Mouse (Mus musculus): ENCODE data around the gene Vapb. TPM values are rescaled to one million over a fixed set of nuclear protein-coding genes. Genes with fewer than 3 reads are reported as not detected.
A peak's percentile ranks its signal among the peaks of the same experiment; 100 is the strongest.

Gene Vapb
- total RNA-seq, 1 experiment from 2014 or later, result 61.6 TPM

DNA sequence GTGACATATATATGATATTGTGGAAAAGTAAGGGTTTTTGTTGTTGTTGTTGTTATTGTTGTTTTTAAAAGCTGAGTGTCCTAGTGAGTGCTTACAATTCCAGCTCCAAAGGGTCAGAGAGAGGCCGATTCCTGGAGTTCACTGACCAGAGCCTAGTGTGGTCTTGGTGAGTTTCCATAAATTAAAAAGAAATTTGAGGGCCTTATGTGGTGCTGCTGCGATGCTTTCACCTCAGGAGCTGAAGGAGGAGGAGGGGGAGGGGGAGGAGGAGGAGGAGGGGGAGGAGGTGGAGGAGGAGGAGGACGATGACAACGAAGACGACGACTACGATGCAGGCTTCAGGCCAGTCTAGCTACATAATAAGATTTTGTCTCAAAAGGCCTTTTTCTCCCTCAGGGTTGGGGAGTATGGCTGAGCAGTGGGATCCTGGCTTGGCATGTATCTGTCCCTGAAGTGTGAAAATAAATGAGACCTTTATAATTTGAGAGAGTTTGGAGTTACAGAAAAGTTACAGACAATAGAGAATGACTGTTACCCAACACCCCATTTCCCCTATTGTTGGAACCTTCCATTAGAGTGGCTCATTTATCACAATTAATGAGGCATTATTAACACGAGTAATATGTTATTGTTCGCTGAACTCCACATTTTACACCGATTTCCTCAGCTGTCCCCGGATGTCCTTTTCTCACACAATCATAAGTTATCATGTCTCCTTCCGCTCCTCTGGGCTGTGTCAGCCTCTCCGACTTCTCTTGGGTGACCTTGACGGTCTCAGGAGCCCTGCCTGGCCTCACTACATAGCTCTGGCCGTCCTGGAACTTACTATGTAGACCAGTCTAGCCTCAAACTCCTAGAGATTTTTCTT, 12.1 kb upstream of the Vapb start:
- no peak for ATAC-seq (replicated peaks in 1 of 2; ENCODE audit: insufficient read depth in 1 of 2, low FRiP score in 2 of 2, low TSS enrichment in 1 of 2, low read depth in 1 of 2, poor library complexity in 2 of 2, severe bottlenecking in 2 of 2)

DNA sequence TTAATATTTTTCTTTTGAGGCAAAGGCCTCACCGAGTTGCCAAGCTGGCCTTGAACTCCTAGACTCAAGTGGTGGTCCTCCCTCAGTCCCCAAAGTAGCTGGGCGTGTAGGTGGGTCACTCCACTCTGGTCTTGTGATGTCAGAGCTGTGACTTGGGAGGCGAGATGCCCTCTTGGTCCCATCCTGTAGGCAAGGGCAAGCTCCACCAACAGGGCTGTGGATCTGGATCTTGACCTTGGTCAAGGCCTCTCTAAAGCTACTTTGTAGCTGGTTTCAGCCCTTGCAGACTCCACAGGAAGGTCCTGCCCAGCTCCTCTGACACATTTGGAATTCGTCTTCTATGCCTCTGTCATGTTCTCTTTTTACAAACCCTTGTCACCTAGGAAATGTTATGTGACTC, 11.5 kb upstream of the Vapb start:
- ATAC-seq (replicated peaks in 1 of 2; ENCODE audit: insufficient read depth in 1 of 2, low FRiP score in 2 of 2, low TSS enrichment in 1 of 2, low read depth in 1 of 2, poor library complexity in 2 of 2, severe bottlenecking in 2 of 2), result no peak; a peak in 1 of 4 replicates

DNA sequence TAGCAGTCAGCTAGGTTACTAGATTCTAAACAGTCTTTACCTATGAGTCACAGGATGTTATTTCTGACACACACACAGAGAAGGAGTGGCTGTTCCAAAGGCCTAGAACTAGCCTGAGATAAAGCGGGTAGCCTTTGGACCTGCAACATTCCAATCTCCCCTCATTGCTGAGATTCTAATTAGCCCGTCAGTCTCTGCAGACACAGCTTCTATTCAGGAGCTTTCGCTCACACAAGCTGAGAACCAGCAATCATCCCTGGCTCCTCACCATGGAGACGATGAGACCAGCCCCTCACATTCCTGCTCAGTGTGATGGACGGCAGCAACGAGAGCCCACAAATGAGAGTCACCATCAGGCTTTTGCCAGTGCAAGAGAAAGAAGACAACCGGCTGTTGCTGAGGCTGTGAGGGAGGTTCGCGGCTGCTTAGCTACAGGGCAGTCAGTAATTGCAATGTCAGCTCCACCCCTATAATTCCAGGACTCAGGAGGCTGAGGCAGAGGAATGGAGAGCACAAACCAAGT, 6.8 kb upstream of the Vapb start:
- ATAC-seq (replicated peaks in 1 of 2; ENCODE audit: insufficient read depth in 1 of 2, low FRiP score in 2 of 2, low TSS enrichment in 1 of 2, low read depth in 1 of 2, poor library complexity in 2 of 2, severe bottlenecking in 2 of 2), result no peak

DNA sequence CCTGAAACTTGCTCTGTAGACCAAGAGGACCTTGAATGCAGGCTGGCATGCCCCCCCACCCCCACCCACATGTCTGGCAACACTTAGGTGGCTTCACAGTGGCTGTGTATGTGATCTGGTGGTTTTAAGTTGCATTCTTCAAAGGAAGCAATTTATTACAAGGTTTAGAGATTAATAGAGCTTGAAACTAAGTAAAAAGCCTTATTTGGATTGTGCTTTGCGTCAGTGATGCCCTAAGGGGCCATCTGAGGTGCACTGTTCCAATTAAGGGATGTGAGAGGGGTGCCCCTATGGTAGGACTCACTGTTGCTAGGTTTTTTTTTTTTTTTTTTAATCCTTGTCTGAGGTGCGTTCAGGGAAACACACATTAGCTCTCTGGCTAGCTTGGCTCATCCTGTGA, 2.9 kb upstream of the Vapb start:
- no peak for ATAC-seq (replicated peaks in 1 of 2; ENCODE audit: insufficient read depth in 1 of 2, low FRiP score in 2 of 2, low TSS enrichment in 1 of 2, low read depth in 1 of 2, poor library complexity in 2 of 2, severe bottlenecking in 2 of 2)

DNA sequence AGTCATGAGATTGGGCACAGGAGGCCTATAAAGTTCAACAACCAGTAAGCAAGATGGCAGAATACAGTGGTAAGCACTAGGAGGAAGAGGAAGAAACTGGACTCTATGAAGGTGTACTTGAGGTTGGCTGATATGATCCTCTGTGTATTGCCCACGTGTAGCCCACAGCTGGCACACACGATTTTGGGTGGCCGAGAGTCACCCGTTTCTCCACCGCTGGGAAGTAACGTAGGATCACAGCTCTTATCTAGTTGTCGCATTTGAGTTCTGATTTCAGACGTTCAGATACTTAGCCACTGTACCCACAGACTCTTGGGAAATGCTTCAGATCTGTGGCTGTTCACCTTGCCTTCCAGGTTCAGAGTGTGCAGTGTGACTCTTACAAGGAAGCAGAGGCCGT, 921 bp downstream of the Vapb start:
- peak in 1 of 2 experiments; percentile 9; a peak in 1 of 4 replicates for ATAC-seq (replicated peaks in 1 of 2; ENCODE audit: insufficient read depth in 1 of 2, low FRiP score in 2 of 2, low TSS enrichment in 1 of 2, low read depth in 1 of 2, poor library complexity in 2 of 2, severe bottlenecking in 2 of 2)

- ATAC-seq (replicated peaks in 1 of 2; ENCODE audit: insufficient read depth in 1 of 2, low FRiP score in 2 of 2, low TSS enrichment in 1 of 2, low read depth in 1 of 2, poor library complexity in 2 of 2, severe bottlenecking in 2 of 2), result no peak
Observed at GRCm38 (mm10) chr2:173739107-173739506, 1.8 kb downstream of the Vapb start.

- ATAC-seq (replicated peaks in 1 of 2; ENCODE audit: insufficient read depth in 1 of 2, low FRiP score in 2 of 2, low TSS enrichment in 1 of 2, low read depth in 1 of 2, poor library complexity in 2 of 2, severe bottlenecking in 2 of 2), result no peak
Observed at GRCm38 (mm10) chr2:173742090-173742489, 4.8 kb downstream of the Vapb start.

GRCm38 (mm10) chr2:173742744-173743143, 5.4 kb downstream of the Vapb start:
- ATAC-seq (replicated peaks in 1 of 2; ENCODE audit: insufficient read depth in 1 of 2, low FRiP score in 2 of 2, low TSS enrichment in 1 of 2, low read depth in 1 of 2, poor library complexity in 2 of 2, severe bottlenecking in 2 of 2), result no peak

DNA sequence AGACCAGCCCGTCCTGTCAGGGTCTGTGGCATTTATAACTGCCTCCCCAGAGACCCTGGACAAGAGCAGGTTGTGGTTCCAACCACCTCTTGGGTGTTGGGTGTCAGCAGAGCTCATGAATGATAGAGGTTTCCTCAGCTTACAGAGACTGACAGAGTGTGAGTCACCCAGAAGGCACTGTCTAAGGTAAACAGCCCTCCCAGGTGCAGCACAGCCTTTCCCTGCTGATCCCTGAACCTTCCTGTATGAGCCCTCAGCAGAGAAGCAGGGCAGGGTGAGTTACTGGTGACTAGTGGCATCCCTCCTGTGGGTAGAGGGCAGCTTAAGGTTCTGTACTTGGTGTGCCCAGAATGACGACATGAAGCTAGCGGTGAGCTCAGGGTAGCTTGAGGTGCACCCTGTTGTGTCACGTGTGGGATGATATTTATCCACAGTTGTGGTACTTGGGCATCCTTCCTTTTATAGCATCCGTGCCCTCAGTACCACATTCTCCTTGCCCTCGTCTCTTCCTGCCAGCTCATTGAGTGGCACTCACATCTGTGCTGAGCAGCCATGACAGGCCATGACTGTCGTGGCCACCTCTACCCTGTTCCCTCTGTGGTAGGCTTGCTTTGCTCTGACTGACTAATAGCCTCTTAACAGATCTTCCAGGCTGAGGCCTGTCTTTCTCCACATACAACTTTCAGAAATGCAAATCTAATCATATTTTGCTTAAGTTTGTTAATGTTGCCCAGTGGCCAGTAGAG, 6.9 kb downstream of the Vapb start:
- ATAC-seq (replicated peaks in 1 of 2; ENCODE audit: insufficient read depth in 1 of 2, low FRiP score in 2 of 2, low TSS enrichment in 1 of 2, low read depth in 1 of 2, poor library complexity in 2 of 2, severe bottlenecking in 2 of 2), result no peak

GRCm38 (mm10) chr2:173748961-173749659, 11.8 kb downstream of the Vapb start:
- ATAC-seq (replicated peaks in 1 of 2; ENCODE audit: insufficient read depth in 1 of 2, low FRiP score in 2 of 2, low TSS enrichment in 1 of 2, low read depth in 1 of 2, poor library complexity in 2 of 2, severe bottlenecking in 2 of 2), result no peak

DNA sequence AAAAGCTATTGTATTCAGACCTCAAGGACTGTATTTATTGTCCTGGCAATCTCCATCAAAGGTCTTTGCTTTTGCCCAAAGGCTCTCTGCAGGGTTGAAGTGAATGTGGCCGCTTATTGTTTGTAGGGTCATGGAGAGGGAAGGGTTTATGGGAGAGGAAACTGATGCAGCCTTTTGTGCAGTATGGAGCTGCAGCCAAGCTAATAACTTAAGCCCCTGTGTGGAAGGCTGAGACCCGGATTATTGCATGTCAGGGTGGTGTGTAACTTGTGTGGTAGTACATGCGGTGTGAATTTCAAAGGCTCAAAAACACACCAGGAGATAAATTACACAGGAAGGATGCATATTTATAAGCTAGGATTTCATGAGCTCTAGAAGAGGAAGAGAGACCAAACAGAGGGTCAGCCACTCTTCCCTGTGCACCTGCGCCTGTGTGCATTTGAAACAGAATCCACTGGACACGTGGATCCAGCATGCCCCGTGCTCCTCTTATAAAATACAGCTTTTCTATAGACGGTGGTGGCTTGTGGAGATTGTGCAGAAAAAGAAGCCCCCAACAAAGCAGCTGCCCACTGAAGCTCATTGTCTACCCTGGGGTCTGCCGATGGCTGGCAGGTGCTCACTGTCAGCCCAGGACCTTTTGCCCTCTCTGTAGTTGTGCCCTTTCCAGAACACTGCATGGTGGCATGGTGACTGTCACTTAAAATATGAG, 18.3 kb downstream of the Vapb start:
- ATAC-seq (replicated peaks in 1 of 2; ENCODE audit: insufficient read depth in 1 of 2, low FRiP score in 2 of 2, low TSS enrichment in 1 of 2, low read depth in 1 of 2, poor library complexity in 2 of 2, severe bottlenecking in 2 of 2), result no peak

DNA sequence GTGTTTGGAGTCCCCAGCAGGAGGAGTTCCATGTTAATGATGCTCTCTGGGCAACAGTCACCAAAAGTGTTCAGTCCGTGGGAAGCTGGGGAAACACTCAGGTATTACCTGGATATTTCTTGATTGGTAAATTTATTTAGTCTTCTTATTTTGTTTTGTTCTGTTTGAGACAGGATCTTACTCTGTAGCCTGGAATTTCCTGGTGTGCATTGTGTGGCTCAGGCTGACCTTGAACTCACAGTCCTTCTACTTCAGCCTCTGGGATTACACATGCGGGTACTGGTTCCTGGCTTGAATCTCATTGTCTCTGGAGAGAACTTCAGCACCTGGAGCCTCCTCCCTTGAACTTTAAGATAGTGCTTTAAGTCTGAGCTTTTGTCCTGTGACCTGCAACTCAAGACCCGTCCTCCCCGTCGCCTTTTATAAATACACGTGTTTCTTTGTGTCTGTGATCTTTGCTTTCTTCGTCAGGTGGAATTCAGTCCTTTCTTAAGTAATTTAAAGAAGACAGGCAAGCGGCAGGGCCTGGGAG, 20.4 kb downstream of the Vapb start:
- no peak for ATAC-seq (replicated peaks in 1 of 2; ENCODE audit: insufficient read depth in 1 of 2, low FRiP score in 2 of 2, low TSS enrichment in 1 of 2, low read depth in 1 of 2, poor library complexity in 2 of 2, severe bottlenecking in 2 of 2)

DNA sequence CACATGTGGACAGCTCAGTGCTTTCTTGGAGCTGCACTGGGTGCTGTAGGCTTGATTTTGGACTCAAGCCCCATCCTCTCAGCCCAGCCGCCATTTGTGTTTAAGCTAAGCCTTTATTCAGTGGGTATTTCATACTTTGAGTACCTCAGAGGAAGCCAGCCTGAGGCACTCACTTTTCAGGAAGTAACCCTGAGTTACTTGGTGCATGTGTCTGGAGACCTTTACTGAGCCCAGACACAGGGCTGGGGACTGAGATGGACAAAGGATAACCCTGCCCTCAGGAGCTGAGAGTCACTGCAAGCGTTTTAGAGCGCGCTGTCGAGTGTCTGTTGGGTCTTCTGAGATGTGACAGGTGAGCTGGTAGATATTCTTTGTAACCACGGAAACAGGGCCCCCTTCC, 23.3 kb downstream of the Vapb start:
- ATAC-seq (replicated peaks in 1 of 2; ENCODE audit: insufficient read depth in 1 of 2, low FRiP score in 2 of 2, low TSS enrichment in 1 of 2, low read depth in 1 of 2, poor library complexity in 2 of 2, severe bottlenecking in 2 of 2), result no peak

GRCm38 (mm10) chr2:173764629-173765028, 27.3 kb downstream of the Vapb start:
- no peak for ATAC-seq (replicated peaks in 1 of 2; ENCODE audit: insufficient read depth in 1 of 2, low FRiP score in 2 of 2, low TSS enrichment in 1 of 2, low read depth in 1 of 2, poor library complexity in 2 of 2, severe bottlenecking in 2 of 2)

- ATAC-seq (replicated peaks in 1 of 2; ENCODE audit: insufficient read depth in 1 of 2, low FRiP score in 2 of 2, low TSS enrichment in 1 of 2, low read depth in 1 of 2, poor library complexity in 2 of 2, severe bottlenecking in 2 of 2), result no peak
Observed at GRCm38 (mm10) chr2:173767959-173768595, 30.8 kb downstream of the Vapb start.

DNA sequence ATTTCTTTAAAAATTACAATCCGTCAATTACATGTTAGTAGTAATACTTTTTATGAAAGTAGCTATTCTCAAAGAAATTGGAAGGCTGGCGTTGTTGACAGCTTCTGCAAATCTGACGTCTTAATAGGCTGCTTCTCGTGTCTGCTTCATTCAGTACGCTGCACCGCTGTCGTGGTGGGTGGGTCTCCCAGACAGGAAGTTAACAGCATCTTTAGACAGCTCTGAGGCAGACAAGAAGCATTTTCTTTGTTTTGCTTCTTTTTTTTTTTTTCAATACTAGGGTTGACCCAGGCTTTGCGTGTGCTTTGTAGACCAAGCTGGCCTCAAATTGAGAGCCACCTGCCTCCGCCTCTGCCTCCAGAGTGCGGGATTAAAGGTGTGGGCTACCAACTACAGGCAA, 31.9 kb downstream of the Vapb start:
- ATAC-seq (replicated peaks in 1 of 2; ENCODE audit: insufficient read depth in 1 of 2, low FRiP score in 2 of 2, low TSS enrichment in 1 of 2, low read depth in 1 of 2, poor library complexity in 2 of 2, severe bottlenecking in 2 of 2), result no peak

DNA sequence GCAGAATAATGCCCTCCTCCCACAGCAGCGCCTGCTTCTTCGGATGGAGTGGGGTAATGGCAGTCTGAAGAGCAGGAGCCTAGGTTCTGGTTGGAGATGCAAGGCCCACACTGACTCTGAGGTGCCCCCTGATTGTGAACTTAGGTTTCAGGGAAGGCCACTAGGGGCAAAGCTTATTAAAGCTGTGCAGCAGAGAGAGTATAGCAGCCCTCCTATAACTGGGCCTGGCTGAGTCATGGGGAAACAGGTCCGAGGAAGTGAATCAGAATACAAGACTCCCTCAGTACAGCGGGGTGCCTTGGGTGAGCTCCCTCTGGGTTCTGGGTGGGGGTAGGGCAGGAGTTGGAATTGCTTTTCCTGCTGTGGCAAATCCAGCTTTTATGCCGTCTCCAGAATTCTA, 33.3 kb downstream of the Vapb start:
- ATAC-seq (replicated peaks in 1 of 2; ENCODE audit: insufficient read depth in 1 of 2, low FRiP score in 2 of 2, low TSS enrichment in 1 of 2, low read depth in 1 of 2, poor library complexity in 2 of 2, severe bottlenecking in 2 of 2), result no peak

Data from hematopoietic stem cell, adult 5-6 weeks (primary cell).